Comparison of ENCODE assay signal across 8 mouse cellular contexts in genomic region chr2:20672803-20673603, GRCm38 (mm10).
DNase-seq lines count a peak whose midpoint lies in the region; ATAC-seq and TF ChIP-seq lines count a peak whose summit lies in the region.

No protein-coding gene starts in this region.

- peak; percentile 37 for ATAC-seq in Patski
- ATAC-seq in granulocyte monocyte progenitor cell, adult 5-6 weeks (replicated peaks; ENCODE audit: poor library complexity, severe bottlenecking) = peak; percentile 71

- no peaks in the 10 kb centered on the region for H3K27me3 ChIP-seq in Patski

- POLR2A ChIA-PET in Patski (lab: Charles Lee) = interaction anchor here (0.6 kb wide), 1 partner anchor 338 kb away, joined by 3 read pairs; no protein-coding TSS in a partner anchor

- CTCF ChIA-PET in Patski (lab: Charles Lee) = interaction anchor here (0.7 to 1.8 kb wide), 19 partner anchors 10 to 946 kb away, joined by 3 to 8 read pairs (median 4); no protein-coding TSS in a partner anchor

- peak; percentile 93 for TF ChIP-seq CTCF in Patski (IDR thresholded peaks at IDR 0.05)

- in situ Hi-C loops in Patski (cut with MboI; ENCODE audit: low pct_unique_long_range_greater_than_20kb) = loop anchor here (25.0 kb wide), 1 partner anchor 1261 kb away; no protein-coding TSS in a partner anchor

- DNase-seq in 416B (ENCODE audit: low read depth) (peak; percentile 64), Patski (ENCODE audit: low read depth, low spot score) (no peak)
- peak; percentile 72 for DNase-seq in embryo, embryonic 10 days (ENCODE audit: low spot score)
- peak; percentile 57 to 86 for DNase-seq in kidney, postnatal 36 days
- peak; percentile 54 to 60 for DNase-seq in lung, adult 18-20 months
- DNase-seq in retina, postnatal 7 days (ENCODE audit: low read depth, low spot score) = peak; percentile 43
- no peak for DNase-seq in spleen, postnatal 14 days (ENCODE audit: low spot score in 2 of 2)

Comparison
In these comparisons a context has a peak if more than half of its experiments do, and no peak if none do; other contexts are left out.
1. DNase-seq: peak in 416B (single experiment), embryo, embryonic 10 days (single experiment), kidney, postnatal 36 days (2 of 2), lung, adult 18-20 months (2 of 2) and retina, postnatal 7 days (single experiment); none in Patski (single experiment) and spleen, postnatal 14 days (0 of 2).